Mouse (Mus musculus): ENCODE results near the gene Fam98a.

Gene Fam98a

GRCm38 (mm10) chr17:75551512-75552400 is at the start of gene Fam98a:
Gene Fam98a (minus strand): TSS chr17:75551946.
- peak; percentile 93 for DNase-seq (ENCODE audit: low read depth, low spot score)

DNA sequence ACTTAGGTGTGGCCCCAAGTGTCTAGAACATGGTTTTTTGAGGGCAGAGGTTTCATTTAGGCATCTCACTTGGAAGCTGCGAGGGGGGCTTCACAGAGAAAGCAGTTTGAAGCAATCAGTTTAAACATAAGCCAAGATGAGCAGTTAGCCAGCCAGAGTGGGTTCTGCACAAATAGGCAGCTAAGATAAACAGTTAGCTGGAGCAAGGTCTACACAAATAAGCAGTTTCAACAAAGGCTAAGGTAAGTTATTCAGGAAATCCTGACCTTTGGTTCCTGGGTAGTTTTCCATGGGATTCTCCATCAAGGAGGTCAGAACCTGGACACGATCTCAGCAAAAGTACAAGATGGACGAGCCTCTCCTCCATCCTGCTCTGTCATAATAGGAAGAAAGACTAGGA is 46.9 kb upstream of the Fam98a start:
- DNase-seq (ENCODE audit: low read depth, low spot score) = no peak

GRCm38 (mm10) chr17:75582738-75583137 is 31.0 kb upstream of the Fam98a start:
- DNase-seq (ENCODE audit: low read depth, low spot score) = no peak

GRCm38 (mm10) chr17:75575608-75576007 is 23.9 kb upstream of the Fam98a start:
- DNase-seq (ENCODE audit: low read depth, low spot score) = no peak

GRCm38 (mm10) chr17:75558041-75558440 is 6.3 kb upstream of the Fam98a start:
- DNase-seq (ENCODE audit: low read depth, low spot score) = no peak

- no peak for DNase-seq (ENCODE audit: low read depth, low spot score)
Observed at GRCm38 (mm10) chr17:75557031-75557430, 5.3 kb upstream of the Fam98a start.

GRCm38 (mm10) chr17:75550771-75551413 is 854 bp downstream of the Fam98a start:
- no peak for DNase-seq (ENCODE audit: low read depth, low spot score)

- no peak for DNase-seq (ENCODE audit: low read depth, low spot score)
Observed at GRCm38 (mm10) chr17:75544262-75544661, 7.5 kb downstream of the Fam98a start.

- no peak for DNase-seq (ENCODE audit: low read depth, low spot score)
Observed at GRCm38 (mm10) chr17:75543434-75543833, 8.3 kb downstream of the Fam98a start.

DNA sequence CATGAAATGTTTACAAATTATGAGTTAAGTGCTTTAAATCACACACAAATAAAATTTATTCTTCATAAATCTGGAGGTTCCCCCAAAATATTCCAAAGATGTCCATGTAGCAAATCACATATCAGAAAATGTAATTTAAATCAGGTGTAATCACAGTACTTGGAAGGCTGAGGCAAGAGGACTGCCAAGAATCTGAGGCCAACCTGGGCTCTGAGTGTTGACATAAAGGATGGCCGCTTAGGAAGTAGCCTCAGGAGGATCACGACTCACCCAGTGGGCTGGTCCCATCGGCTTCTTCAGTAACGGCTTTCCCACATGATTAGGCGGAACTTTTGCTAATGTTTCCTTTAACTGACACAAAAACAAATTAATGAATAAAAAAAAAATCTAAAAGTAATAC is 11.9 kb downstream of the Fam98a start:
- no peak for DNase-seq (ENCODE audit: low read depth, low spot score)

GRCm38 (mm10) chr17:75539130-75539529 is 12.6 kb downstream of the Fam98a start:
- DNase-seq (ENCODE audit: low read depth, low spot score) = no peak

- no peak for DNase-seq (ENCODE audit: low read depth, low spot score)
Observed at GRCm38 (mm10) chr17:75538431-75538830, 13.3 kb downstream of the Fam98a start.

DNA sequence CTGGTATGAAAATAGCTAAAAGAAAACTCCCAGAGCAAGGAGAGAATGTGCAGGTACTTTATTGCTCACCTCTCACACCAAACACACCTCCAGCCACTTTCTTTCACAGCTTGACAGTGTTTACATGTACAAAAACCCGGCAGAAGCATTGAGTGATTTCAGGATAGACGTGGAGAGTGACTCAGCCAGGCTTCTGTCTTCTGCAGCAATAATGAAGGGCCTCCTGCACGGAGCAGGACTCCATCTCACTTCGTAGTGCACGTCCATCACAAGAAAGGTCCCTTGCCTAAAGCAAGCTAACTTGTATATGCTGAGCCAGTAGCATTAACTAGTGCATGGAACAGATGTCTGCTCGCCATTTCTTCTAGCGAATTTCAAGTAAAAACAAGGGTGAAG is 14.7 kb downstream of the Fam98a start:
- DNase-seq (ENCODE audit: low read depth, low spot score) = no peak

DNA sequence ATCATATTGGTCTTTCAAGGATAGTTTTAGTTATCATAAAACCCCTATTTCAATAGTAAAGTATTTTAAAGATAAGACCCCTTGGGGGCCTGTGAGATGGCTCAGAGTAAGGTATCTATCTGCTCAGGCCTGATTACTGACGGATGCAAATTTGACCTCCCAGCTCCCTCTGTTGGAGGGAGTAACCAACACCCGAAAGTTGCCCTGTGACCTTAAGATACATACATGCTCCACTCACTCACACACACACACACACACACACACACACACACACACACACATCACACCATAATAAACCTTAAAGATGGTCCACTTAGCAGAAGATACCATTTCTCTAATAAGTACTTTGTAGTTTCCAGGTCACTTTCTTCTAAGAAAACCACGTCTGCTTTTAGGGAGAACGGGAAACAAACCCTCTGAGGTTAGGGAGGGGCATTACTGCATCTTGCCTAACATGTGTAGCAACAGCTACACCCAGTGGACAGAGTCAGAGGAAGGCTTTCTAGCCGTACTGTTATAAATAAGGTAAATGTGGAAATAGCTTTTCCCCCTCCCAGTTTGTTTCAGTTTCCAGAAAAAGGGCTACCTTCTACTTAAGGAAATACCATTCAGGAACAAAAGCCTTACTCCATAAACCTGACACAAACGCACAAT is 15.2 kb downstream of the Fam98a start:
- DNase-seq (ENCODE audit: low read depth, low spot score) = no peak

- no peak for DNase-seq (ENCODE audit: low read depth, low spot score)
Observed at GRCm38 (mm10) chr17:75535612-75536011, 16.1 kb downstream of the Fam98a start.

- DNase-seq (ENCODE audit: low read depth, low spot score) = no peak
Observed at GRCm38 (mm10) chr17:75534314-75535020, 17.3 kb downstream of the Fam98a start.

DNA sequence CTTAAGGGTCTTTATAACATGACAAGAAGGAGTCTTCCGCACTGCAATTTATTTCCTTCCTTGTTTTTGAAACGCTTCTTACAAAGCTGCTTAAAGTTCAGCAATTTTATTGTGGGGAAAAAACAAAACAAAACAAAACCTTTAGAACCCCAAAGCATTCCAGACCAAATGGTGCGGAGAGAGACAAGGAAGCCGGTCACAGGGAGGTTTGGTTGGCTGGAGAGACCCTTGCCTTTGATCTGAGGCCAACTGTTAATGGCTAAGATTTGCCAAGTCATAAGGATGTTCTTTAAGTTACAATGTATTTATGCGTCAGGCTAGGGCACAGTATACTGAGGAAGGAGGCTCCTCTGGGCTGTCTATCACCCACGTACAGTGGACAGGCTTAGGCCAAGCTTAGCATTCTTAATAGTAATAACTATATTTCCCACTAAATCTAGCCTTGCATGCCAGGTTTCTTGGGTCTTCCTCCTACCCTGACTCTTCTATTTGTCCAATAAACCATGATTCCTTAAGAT is 19.2 kb downstream of the Fam98a start:
- no peak for DNase-seq (ENCODE audit: low read depth, low spot score)

DNA sequence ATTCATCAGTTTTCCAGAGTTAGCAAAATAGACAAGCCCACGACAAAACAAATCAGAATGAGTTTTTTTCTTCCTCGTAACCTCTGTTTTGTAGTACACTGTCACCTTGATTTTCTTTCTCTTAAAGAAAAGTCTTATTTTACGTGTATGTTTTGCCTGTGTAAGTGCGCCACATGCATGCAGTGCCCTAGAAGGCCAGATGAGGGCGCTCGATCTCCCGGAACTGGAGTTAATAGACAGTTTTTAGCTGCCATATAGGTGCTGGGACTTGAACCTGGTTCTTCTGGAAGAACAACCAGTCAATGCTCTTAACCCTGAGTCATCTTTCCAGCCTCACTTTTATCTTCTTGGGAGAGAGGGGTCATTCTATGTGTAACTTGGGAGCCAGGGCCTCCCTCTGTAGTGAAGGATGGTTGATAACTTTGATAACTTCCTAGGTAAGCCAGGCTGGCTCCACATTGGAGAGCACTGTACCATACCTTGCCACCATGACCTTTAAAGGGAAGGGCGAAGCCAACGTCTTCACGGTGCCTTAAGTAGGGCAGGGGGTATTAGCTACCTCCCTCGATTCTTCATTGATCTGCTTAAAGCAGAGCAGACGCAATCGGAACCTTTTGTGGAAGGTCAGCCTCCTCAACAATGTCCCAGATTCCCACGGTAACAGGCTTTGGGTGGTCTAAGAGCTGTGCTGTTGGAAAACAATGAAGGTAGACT is 22.4 kb downstream of the Fam98a start:
- no peak for DNase-seq (ENCODE audit: low read depth, low spot score)

DNA sequence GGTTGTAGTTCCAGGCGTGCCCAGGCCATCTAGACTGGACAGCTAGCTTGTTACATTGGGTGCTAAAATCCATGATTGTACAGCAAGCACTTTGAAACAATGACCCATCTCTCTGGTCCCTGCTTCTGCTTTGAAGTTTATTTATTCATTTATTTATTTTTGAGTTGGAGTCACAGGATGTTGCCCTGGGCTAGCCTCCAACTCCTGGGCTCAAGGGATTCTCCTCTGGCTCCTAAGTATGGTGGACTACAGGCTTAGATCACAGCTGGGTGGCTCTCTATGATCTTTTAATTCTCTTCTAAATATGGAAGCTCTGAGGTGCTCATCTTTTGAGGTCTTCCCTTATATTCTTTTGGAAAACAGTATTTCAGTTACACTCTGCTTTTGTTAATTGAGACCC is 25.3 kb downstream of the Fam98a start:
- no peak for DNase-seq (ENCODE audit: low read depth, low spot score)

GRCm38 (mm10) chr17:75523812-75524211 is 27.9 kb downstream of the Fam98a start:
- DNase-seq (ENCODE audit: low read depth, low spot score) = no peak

Measured in WW6 (cell line).